Mouse (Mus musculus) CD4-positive naive resting alpha-beta T cell, adult 76 days (primary cell): ENCODE results near the gene Mtcl1. TPM values are rescaled to one million over a fixed set of nuclear protein-coding genes. Genes with fewer than 3 reads are reported as not detected.

Experiments used
- total RNA-seq: library from RNA; stranded (reverse); gene quantifications from one replicate; pipeline ENCODE4 v1.2.4, GENCODE M21; 2023

The Mtcl1 gene
- not detected for total RNA-seq

DNA sequence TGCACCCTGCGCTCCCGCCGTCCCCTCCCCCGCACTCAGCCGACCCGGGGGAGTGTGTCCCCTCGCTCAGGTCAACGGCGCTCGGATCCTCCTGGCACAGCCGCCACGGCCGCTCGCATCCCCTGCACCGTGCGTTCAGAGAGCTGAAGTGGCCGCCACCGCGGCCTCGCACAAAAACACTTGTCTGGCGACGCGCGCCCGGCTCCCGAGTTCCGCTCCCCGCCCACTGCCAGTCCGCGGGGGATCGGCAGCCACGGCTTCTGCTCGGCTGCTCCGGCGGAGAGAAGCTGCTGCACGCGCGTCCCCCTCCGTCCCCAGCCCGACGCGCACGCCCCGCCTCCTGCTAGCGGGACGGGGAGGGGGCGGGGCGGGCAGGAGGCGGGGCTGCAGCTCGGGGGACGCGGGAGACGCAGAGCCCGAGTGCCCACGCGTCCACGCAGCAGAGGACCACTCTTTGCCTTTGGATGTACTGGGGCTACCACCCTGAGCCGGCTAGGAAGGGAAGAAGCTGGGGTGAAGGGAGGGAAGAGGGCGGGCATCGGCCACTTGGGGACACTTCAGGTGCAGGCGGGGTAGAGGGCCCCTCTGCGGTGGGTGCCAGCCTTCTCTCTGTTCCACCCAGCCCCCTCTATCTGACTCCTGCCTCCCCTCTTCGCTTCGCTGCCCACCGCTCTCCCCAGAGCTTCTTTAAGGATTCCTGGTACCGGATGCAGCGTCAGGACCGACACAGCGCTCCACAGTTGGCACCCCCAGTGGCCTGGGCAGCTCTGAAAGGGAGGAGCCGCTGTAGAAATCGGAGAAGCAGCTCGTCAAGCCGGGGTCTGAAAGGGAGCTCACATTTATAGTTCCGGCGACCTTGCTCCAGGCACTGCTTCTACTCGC lies at the start of gene Mtcl1:
TSS of gene Mtcl1 (minus strand) at position 291 of the 882 bp plus-strand sequence.

Other genes with a start within 250 kb of the Mtcl1 start
- 37.2 TPM for gene Rab12, start 70.0 kb upstream of the Mtcl1 start, total RNA-seq
- not detected for gene Themis3, start 144.9 kb upstream of the Mtcl1 start, total RNA-seq